Mouse (Mus musculus): ENCODE measurements around the gene Tmem63c. TPM values are rescaled to one million over a fixed set of nuclear protein-coding genes. Genes with fewer than 3 reads are reported as not detected.

Gene Tmem63c
- polyA plus RNA-seq, 1 experiment from 2014 or later, result not detected

GRCm38 (mm10) chr12:87104796-87105195 lies 83.7 kb downstream of the Tmem63c start:
- Histone ChIP-seq H3K36me3 (ENCODE audit: control insufficient read depth, insufficient read depth, low read length) (no peaks in the 10 kb centered on the region), H3K4me3 (ENCODE audit: low read depth, low read length) (no peak overlapping the region), H3K4me1 (replicated peaks; ENCODE audit: control insufficient read depth, insufficient read depth, low read length) (no peaks in the 10 kb centered on the region), H3K4me2 (no peak overlapping the region), H3K9me3 (ENCODE audit: control insufficient read depth, low read length) (no peaks in the 10 kb centered on the region), H3K27me3 (replicated peaks; ENCODE audit: control insufficient read depth, insufficient read depth, low read length) (peaks cover 26% of the 10 kb centered on the region), H3K9ac (ENCODE audit: low read depth, low read length) (no peak overlapping the region), H3K27ac (ENCODE audit: low read depth, low read length) (no peak overlapping the region)
- no peak for DNase-seq (ENCODE audit: low spot score)
- WGBS, result 67% methylated on average over 4 of the region's 4 CpGs
- no peak for ATAC-seq (replicated peaks; ENCODE audit: low FRiP score)

DNA sequence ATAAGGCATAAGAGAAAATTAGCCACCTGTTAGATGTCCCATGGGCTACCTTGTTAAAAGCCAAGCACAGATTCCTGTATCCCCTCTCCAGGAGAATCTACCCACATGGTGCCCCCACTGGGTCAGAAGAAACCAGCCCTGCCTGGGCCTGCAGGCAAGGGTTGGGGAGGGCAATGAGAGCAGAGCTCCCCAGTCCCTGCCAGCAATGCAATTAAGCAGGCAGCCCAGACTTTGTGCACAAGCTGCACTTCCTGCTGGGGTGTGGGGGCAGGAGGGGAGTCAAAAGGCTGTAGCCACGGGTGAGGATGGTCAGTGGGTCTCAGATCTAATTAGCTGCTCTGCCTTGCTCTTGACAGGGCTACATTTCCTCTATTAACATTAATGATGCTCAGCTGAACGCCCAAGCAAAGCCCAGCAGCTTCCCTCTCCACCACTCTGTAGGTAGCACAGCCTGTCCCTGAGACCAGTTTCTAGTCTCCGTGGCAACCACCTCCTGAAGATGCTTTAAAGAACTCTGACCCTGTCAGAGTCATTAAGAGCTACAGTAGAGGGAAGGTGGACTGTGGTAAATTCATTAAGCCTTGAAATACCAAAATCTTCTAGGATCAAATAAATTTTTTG lies 86.3 kb downstream of the Tmem63c start:
- 50% methylated on average over 3 of the region's 3 CpGs for WGBS
- ATAC-seq (replicated peaks; ENCODE audit: low FRiP score), result no peak
- no peaks in the 10 kb centered on the region for H3K9me3 ChIP-seq (ENCODE audit: control insufficient read depth, low read length)
- no peak for DNase-seq (ENCODE audit: low spot score)
- no peak overlapping the region for H3K4me3 ChIP-seq (ENCODE audit: low read depth, low read length)
- H3K27me3 ChIP-seq (replicated peaks; ENCODE audit: control insufficient read depth, insufficient read depth, low read length), result peaks cover 6% of the 10 kb centered on the region
- no peaks in the 10 kb centered on the region for H3K4me1 ChIP-seq (replicated peaks; ENCODE audit: control insufficient read depth, insufficient read depth, low read length)
- no peak overlapping the region for H3K4me2 ChIP-seq
- H3K9ac ChIP-seq (ENCODE audit: low read depth, low read length), result no peak overlapping the region
- no peak overlapping the region for H3K27ac ChIP-seq (ENCODE audit: low read depth, low read length)
- H3K36me3 ChIP-seq (ENCODE audit: control insufficient read depth, insufficient read depth, low read length), result no peaks in the 10 kb centered on the region

DNA sequence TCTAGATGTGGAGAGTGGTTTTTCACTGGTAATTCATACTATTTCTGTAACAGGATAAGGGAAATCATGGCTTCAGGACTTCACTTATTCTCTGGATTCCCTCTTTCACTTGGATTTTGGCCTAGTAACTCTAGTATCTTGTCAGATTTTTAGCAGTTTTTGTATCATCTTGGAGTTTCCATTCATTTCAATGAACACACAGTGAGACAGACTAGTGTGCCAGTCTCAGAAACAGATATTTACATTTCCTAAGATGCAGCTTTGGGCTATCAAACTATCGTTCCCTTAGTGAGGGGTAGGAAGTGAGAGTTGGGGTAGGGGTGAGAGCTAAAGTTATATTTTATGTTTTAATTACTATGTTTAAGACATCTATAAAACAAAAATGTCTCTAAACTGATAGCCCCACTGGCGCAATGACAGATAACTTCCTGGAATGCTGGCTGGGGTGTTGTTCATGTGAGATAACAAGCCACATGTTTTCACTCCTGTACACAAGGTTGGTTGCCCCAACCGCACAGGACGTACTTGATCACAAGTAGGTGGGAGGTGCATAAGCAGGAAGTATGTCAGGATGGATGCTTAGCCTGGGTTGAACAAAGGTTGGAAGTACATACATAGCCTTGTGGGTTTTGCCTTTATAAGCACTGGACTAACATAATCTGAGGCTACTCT lies 100.9 kb downstream of the Tmem63c start:
- H3K9ac ChIP-seq (ENCODE audit: low read depth, low read length), result no peak overlapping the region
- no peak overlapping the region for H3K27ac ChIP-seq (ENCODE audit: low read depth, low read length)
- ATAC-seq (replicated peaks; ENCODE audit: low FRiP score), result peak; percentile 92
- WGBS, result 59% methylated on average over 4 of the region's 4 CpGs
- H3K9me3 ChIP-seq (ENCODE audit: control insufficient read depth, low read length), result no peaks in the 10 kb centered on the region
- no peak overlapping the region for H3K4me3 ChIP-seq (ENCODE audit: low read depth, low read length)
- no peak overlapping the region for H3K4me2 ChIP-seq
- no peak for DNase-seq (ENCODE audit: low spot score)
- H3K27me3 ChIP-seq (replicated peaks; ENCODE audit: control insufficient read depth, insufficient read depth, low read length), result no peaks in the 10 kb centered on the region
- peaks cover 15% of the 10 kb centered on the region for H3K36me3 ChIP-seq (ENCODE audit: control insufficient read depth, insufficient read depth, low read length)
- H3K4me1 ChIP-seq (replicated peaks; ENCODE audit: control insufficient read depth, insufficient read depth, low read length), result no peaks in the 10 kb centered on the region

DNA sequence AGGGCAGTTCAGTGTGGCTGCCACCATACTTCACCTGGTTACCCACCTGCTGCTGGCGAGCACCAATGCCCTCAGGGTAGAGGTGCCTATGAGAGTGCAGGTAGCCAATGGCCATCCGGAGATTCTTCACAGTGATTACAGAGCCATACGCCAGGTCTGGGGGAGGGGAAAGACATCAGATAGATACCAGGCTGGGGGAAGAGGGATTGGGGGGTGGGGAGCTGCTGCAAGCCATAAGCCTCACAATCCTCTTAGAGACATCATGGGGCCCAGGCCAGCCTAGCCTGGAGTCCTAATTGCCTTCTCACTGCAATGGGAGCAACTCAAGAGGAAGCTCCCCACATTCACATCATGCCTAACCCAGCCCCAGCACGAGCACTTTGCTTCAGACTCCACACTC lies 106.1 kb downstream of the Tmem63c start:
- Histone ChIP-seq H3K9ac (ENCODE audit: low read depth, low read length) (no peak overlapping the region), H3K27me3 (replicated peaks; ENCODE audit: control insufficient read depth, insufficient read depth, low read length) (no peaks in the 10 kb centered on the region), H3K36me3 (ENCODE audit: control insufficient read depth, insufficient read depth, low read length) (peaks cover 9% of the 10 kb centered on the region; the same call in 1 of the 2 replicates), H3K4me2 (no peak overlapping the region), H3K27ac (ENCODE audit: low read depth, low read length) (no peak overlapping the region), H3K4me1 (replicated peaks; ENCODE audit: control insufficient read depth, insufficient read depth, low read length) (peaks cover 7% of the 10 kb centered on the region), H3K4me3 (ENCODE audit: low read depth, low read length) (no peak overlapping the region), H3K9me3 (ENCODE audit: control insufficient read depth, low read length) (no peaks in the 10 kb centered on the region)
- DNase-seq (ENCODE audit: low spot score) (no peak), ATAC-seq (replicated peaks; ENCODE audit: low FRiP score) (no peak)
- 71% methylated on average over 4 of the region's 4 CpGs for WGBS

DNA sequence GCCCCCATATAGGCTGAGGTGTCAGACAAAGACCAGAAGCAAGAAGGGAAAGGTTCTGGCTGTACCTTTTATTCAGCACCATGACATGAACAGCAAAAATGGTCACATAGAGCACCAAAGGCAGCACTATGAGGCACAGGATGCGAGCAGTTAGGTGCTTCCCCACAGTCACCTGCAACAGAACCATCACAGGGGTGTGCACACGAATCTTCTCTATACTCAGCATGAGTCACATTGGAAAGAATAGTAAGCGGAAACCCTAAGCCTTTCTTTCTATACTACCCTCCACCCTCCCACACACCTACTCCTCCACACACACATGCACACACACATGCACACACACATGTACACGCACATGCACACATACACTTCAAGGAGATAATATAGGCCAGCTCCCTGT lies 109.1 kb downstream of the Tmem63c start:
- ATAC-seq (replicated peaks; ENCODE audit: low FRiP score) (no peak), DNase-seq (ENCODE audit: low spot score) (no peak)
- 81% methylated on average over 4 of the region's 4 CpGs for WGBS
- Histone ChIP-seq H3K36me3 (ENCODE audit: control insufficient read depth, insufficient read depth, low read length) (no peaks in the 10 kb centered on the region), H3K9ac (ENCODE audit: low read depth, low read length) (no peak overlapping the region), H3K4me3 (ENCODE audit: low read depth, low read length) (no peak overlapping the region), H3K4me1 (replicated peaks; ENCODE audit: control insufficient read depth, insufficient read depth, low read length) (peaks cover 12% of the 10 kb centered on the region), H3K27me3 (replicated peaks; ENCODE audit: control insufficient read depth, insufficient read depth, low read length) (no peaks in the 10 kb centered on the region), H3K4me2 (no peak overlapping the region), H3K9me3 (ENCODE audit: control insufficient read depth, low read length) (no peaks in the 10 kb centered on the region), H3K27ac (ENCODE audit: low read depth, low read length) (no peak overlapping the region)

GRCm38 (mm10) chr12:87131181-87131580 lies 110.0 kb downstream of the Tmem63c start:
- Histone ChIP-seq H3K36me3 (ENCODE audit: control insufficient read depth, insufficient read depth, low read length) (no peaks in the 10 kb centered on the region), H3K9ac (ENCODE audit: low read depth, low read length) (no peak overlapping the region), H3K9me3 (ENCODE audit: control insufficient read depth, low read length) (no peaks in the 10 kb centered on the region), H3K4me1 (replicated peaks; ENCODE audit: control insufficient read depth, insufficient read depth, low read length) (peaks cover 12% of the 10 kb centered on the region), H3K4me3 (ENCODE audit: low read depth, low read length) (no peak overlapping the region), H3K4me2 (no peak overlapping the region), H3K27ac (ENCODE audit: low read depth, low read length) (no peak overlapping the region), H3K27me3 (replicated peaks; ENCODE audit: control insufficient read depth, insufficient read depth, low read length) (no peaks in the 10 kb centered on the region)
- ATAC-seq (replicated peaks; ENCODE audit: low FRiP score) (no peak), DNase-seq (ENCODE audit: low spot score) (no peak)
- 96% methylated on average over 2 of the region's 2 CpGs for WGBS

DNA sequence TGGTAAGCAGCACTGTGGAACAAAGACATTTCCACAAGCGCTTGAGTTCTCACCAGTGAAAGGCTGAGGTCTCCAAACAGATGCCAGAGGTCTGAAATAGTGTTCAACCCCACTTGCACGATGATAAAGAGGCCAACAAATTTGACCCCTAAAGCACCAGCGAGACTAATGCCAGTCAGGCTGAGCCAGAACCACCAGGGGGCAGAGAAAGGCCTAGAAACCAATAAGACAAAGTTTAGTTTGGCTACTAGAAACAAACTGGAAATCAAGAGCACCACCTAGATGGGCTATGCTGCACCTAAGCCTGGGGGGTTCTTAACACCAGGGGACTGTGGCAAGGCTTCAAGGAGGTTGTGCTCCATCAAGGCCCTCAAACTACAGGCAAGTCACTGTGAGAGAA lies 110.5 kb downstream of the Tmem63c start:
- Histone ChIP-seq H3K27ac (ENCODE audit: low read depth, low read length) (no peak overlapping the region), H3K4me1 (replicated peaks; ENCODE audit: control insufficient read depth, insufficient read depth, low read length) (peaks cover 12% of the 10 kb centered on the region), H3K4me2 (no peak overlapping the region), H3K9me3 (ENCODE audit: control insufficient read depth, low read length) (no peaks in the 10 kb centered on the region), H3K4me3 (ENCODE audit: low read depth, low read length) (no peak overlapping the region), H3K36me3 (ENCODE audit: control insufficient read depth, insufficient read depth, low read length) (no peaks in the 10 kb centered on the region), H3K27me3 (replicated peaks; ENCODE audit: control insufficient read depth, insufficient read depth, low read length) (no peaks in the 10 kb centered on the region), H3K9ac (ENCODE audit: low read depth, low read length) (no peak overlapping the region)
- WGBS, result 60% methylated on average over 3 of the region's 3 CpGs
- ATAC-seq (replicated peaks; ENCODE audit: low FRiP score) (peak; percentile 29; the same call in 1 of the 2 replicates), DNase-seq (ENCODE audit: low spot score) (no peak)

GRCm38 (mm10) chr12:87132210-87132609 lies 111.1 kb downstream of the Tmem63c start:
- Histone ChIP-seq H3K36me3 (ENCODE audit: control insufficient read depth, insufficient read depth, low read length) (no peaks in the 10 kb centered on the region), H3K9me3 (ENCODE audit: control insufficient read depth, low read length) (no peaks in the 10 kb centered on the region), H3K27me3 (replicated peaks; ENCODE audit: control insufficient read depth, insufficient read depth, low read length) (no peaks in the 10 kb centered on the region), H3K4me2 (no peak overlapping the region), H3K4me1 (replicated peaks; ENCODE audit: control insufficient read depth, insufficient read depth, low read length) (peaks cover 12% of the 10 kb centered on the region), H3K9ac (ENCODE audit: low read depth, low read length) (no peak overlapping the region), H3K27ac (ENCODE audit: low read depth, low read length) (no peak overlapping the region), H3K4me3 (ENCODE audit: low read depth, low read length) (no peak overlapping the region)
- DNase-seq (ENCODE audit: low spot score), result no peak
- ATAC-seq (replicated peaks; ENCODE audit: low FRiP score), result no peak
- 59% methylated on average over 6 of the region's 6 CpGs for WGBS

GRCm38 (mm10) chr12:87132784-87133183 lies 111.6 kb downstream of the Tmem63c start:
- Histone ChIP-seq H3K4me2 (no peak overlapping the region), H3K36me3 (ENCODE audit: control insufficient read depth, insufficient read depth, low read length) (no peaks in the 10 kb centered on the region), H3K9ac (ENCODE audit: low read depth, low read length) (no peak overlapping the region), H3K4me3 (ENCODE audit: low read depth, low read length) (no peak overlapping the region), H3K9me3 (ENCODE audit: control insufficient read depth, low read length) (no peaks in the 10 kb centered on the region), H3K27ac (ENCODE audit: low read depth, low read length) (no peak overlapping the region), H3K4me1 (replicated peaks; ENCODE audit: control insufficient read depth, insufficient read depth, low read length) (peaks cover 12% of the 10 kb centered on the region), H3K27me3 (replicated peaks; ENCODE audit: control insufficient read depth, insufficient read depth, low read length) (no peaks in the 10 kb centered on the region)
- 65% methylated on average over 9 of the region's 9 CpGs for WGBS
- ATAC-seq (replicated peaks; ENCODE audit: low FRiP score), result peak; percentile 59
- DNase-seq (ENCODE audit: low spot score), result no peak
